Mouse (Mus musculus): ENCODE data around the gene Prkag1. TPM values are rescaled to one million over a fixed set of nuclear protein-coding genes. Genes with fewer than 3 reads are reported as not detected.
A peak's percentile ranks its signal among the peaks of the same experiment; 100 is the strongest.

The Prkag1 gene
- polyA plus RNA-seq (2012; ENCODE audit: insufficient read depth, insufficient read length, low replicate concordance, missing spikeins) = not detected in 2 replicates

- WGBS = under 1% methylated on average over 65 of the region's 66 CpGs
- Histone ChIP-seq H3K4me1 (ENCODE audit: control insufficient read depth, insufficient read depth, low read length) (peaks cover 7% of the 10 kb centered on the region; the same call in 1 of the 2 replicates), H3K4me3 (ENCODE audit: insufficient read depth, low read depth, low read length) (peak within 1 kb of the TSS; percentile 58), H3K27ac (ENCODE audit: insufficient read depth, low read depth, low read length) (peak within 1 kb of the TSS; percentile 83)
- TF ChIP-seq CTCF (IDR thresholded peaks at IDR 0.05; ENCODE audit: insufficient read depth, low read depth, low read length) (peak; percentile 34; the same call in 1 of the 2 replicates), POLR2A (IDR thresholded peaks at IDR 0.05; ENCODE audit: insufficient read depth, low read depth, low read length) (no peak)
Observed at GRCm38 (mm10) chr15:98830736-98831683, at the start of gene Prkag1. Prkag1 (minus strand) TSS chr15:98831521.

- 21% methylated on average over 3 of the region's 3 CpGs for WGBS
- no peak for TF ChIP-seq CTCF (IDR thresholded peaks at IDR 0.05; ENCODE audit: insufficient read depth, low read depth, low read length)
- no peak for TF ChIP-seq POLR2A (IDR thresholded peaks at IDR 0.05; ENCODE audit: insufficient read depth, low read depth, low read length)
- no peaks in the 10 kb centered on the region for H3K4me1 ChIP-seq (ENCODE audit: control insufficient read depth, insufficient read depth, low read length)
- no peak overlapping the region for H3K27ac ChIP-seq (ENCODE audit: insufficient read depth, low read depth, low read length)
- H3K4me3 ChIP-seq (ENCODE audit: insufficient read depth, low read depth, low read length) = no peak overlapping the region
Observed at GRCm38 (mm10) chr15:98877331-98877730, 46.0 kb upstream of the Prkag1 start.

GRCm38 (mm10) chr15:98871916-98872888 lies 40.9 kb upstream of the Prkag1 start:
- Histone ChIP-seq H3K4me1 (ENCODE audit: control insufficient read depth, insufficient read depth, low read length) (peaks cover 17% of the 10 kb centered on the region), H3K27ac (ENCODE audit: insufficient read depth, low read depth, low read length) (peak overlapping the region; percentile 100), H3K4me3 (ENCODE audit: insufficient read depth, low read depth, low read length) (peak overlapping the region; percentile 96)
- TF ChIP-seq CTCF (IDR thresholded peaks at IDR 0.05; ENCODE audit: insufficient read depth, low read depth, low read length) (peak; percentile 44; the same call in 1 of the 2 replicates), POLR2A (IDR thresholded peaks at IDR 0.05; ENCODE audit: insufficient read depth, low read depth, low read length) (0 out of 2 replicates have a peak, but pooled peaks have one; percentile 49)
- WGBS = under 1% methylated on average over 51 of the region's 51 CpGs

GRCm38 (mm10) chr15:98871070-98871915 lies 40.0 kb upstream of the Prkag1 start, which contains the start of gene Kmt2d:
Kmt2d (minus strand) TSS chr15:98871204.
- H3K27ac ChIP-seq (ENCODE audit: insufficient read depth, low read depth, low read length) = peak within 1 kb of the TSS; percentile 100

GRCm38 (mm10) chr15:98870179-98871069 lies 39.1 kb upstream of the Prkag1 start:
- H3K4me1 ChIP-seq (ENCODE audit: control insufficient read depth, insufficient read depth, low read length) = peaks cover 18% of the 10 kb centered on the region
- TF ChIP-seq POLR2A (IDR thresholded peaks at IDR 0.05; ENCODE audit: insufficient read depth, low read depth, low read length) (no peak), CTCF (IDR thresholded peaks at IDR 0.05; ENCODE audit: insufficient read depth, low read depth, low read length) (no peak)
- under 1% methylated on average over 16 of the region's 16 CpGs for WGBS
- peak overlapping the region; percentile 42; the same call in 1 of the 2 replicates for H3K27ac ChIP-seq (ENCODE audit: insufficient read depth, low read depth, low read length)
- peak overlapping the region; percentile 96 for H3K4me3 ChIP-seq (ENCODE audit: insufficient read depth, low read depth, low read length)

More at GRCm38 (mm10) chr15:98871070-98871915, 40.0 kb upstream of the Prkag1 start, which contains the start of gene Kmt2d:
- Histone ChIP-seq H3K4me3 (ENCODE audit: insufficient read depth, low read depth, low read length) (peak within 1 kb of the TSS; percentile 96), H3K4me1 (ENCODE audit: control insufficient read depth, insufficient read depth, low read length) (peaks cover 18% of the 10 kb centered on the region)
- TF ChIP-seq POLR2A (IDR thresholded peaks at IDR 0.05; ENCODE audit: insufficient read depth, low read depth, low read length) = no peak
- no peak for TF ChIP-seq CTCF (IDR thresholded peaks at IDR 0.05; ENCODE audit: insufficient read depth, low read depth, low read length)
- WGBS = under 1% methylated on average over 86 of the region's 94 CpGs

- no peak for TF ChIP-seq CTCF (IDR thresholded peaks at IDR 0.05; ENCODE audit: insufficient read depth, low read depth, low read length)
- no peak for TF ChIP-seq POLR2A (IDR thresholded peaks at IDR 0.05; ENCODE audit: insufficient read depth, low read depth, low read length)
- under 1% methylated on average over 8 of the region's 8 CpGs for WGBS
- H3K4me1 ChIP-seq (ENCODE audit: control insufficient read depth, insufficient read depth, low read length) = peaks cover 18% of the 10 kb centered on the region
- H3K27ac ChIP-seq (ENCODE audit: insufficient read depth, low read depth, low read length) = no peak overlapping the region
- H3K4me3 ChIP-seq (ENCODE audit: insufficient read depth, low read depth, low read length) = peak overlapping the region; percentile 96
Observed at GRCm38 (mm10) chr15:98869342-98870178, 38.2 kb upstream of the Prkag1 start.

All from olfactory bulb, adult 2 months (tissue).